Comparison of ENCODE assay signal across 14 mouse cellular contexts in the genomic region with DNA sequence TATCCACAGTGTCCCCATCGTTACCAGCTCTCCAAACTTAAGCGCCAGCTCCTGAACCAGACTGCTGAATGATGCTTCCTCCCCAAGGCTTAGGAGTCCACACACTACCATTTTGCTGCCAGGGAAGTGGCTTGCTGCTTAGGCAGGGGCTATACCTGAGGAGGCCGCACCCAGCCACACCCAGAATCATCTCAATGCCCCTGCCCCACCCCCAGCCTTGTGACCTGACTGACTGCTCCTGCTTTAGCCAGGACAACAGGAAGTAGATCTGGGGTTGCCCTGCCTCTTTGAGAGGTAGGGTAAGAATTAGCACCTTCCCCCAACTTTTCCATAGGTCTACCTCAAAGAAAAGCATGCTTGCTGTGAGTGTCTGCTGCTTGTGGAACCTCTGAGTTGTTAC. TPM values are rescaled to one million over a fixed set of nuclear protein-coding genes. Genes with fewer than 3 reads are reported as not detected.
A peak's percentile ranks its signal among the peaks of the same experiment; 100 is the strongest.
DNase-seq lines count a peak whose midpoint lies in the region; ATAC-seq and TF ChIP-seq lines count a peak whose summit lies in the region.
"Had no signal": no experiment of that assay in that cellular context is flagged by ENCODE, and none has a peak within 500 bp of the region (broad histone marks: within the 10 kb centered on the region; RNA-seq: fewer than 3 reads in every experiment).

No protein-coding gene starts in this region.

- 80% methylated on average over 3 of the region's 3 CpGs for WGBS in intestine, embryonic 15.5 days
- 82% methylated on average over 3 of the region's 3 CpGs for WGBS in intestine, postnatal 0 days
- 86% methylated on average over 3 of the region's 3 CpGs for WGBS in embryonic facial prominence, embryonic 11.5 days
- 82% methylated on average over 3 of the region's 3 CpGs for WGBS in lung, embryonic 15.5 days

- peaks cover 66% of the 10 kb centered on the region for H3K4me1 ChIP-seq in intestine, embryonic 15.5 days (replicated peaks)
- H3K4me1 ChIP-seq in intestine, postnatal 0 days (replicated peaks; ENCODE audit: control insufficient read depth, insufficient read depth, low read length): peaks cover 19% of the 10 kb centered on the region; the same call in 1 of the 2 replicates
- peaks cover 21% of the 10 kb centered on the region for H3K4me1 ChIP-seq in embryonic facial prominence, embryonic 11.5 days (ENCODE audit: control insufficient read depth, insufficient read depth, low read length)
- H3K4me1 ChIP-seq in lung, embryonic 15.5 days: peaks cover 72% of the 10 kb centered on the region

- no peak overlapping the region for H3K4me3 ChIP-seq in intestine, embryonic 15.5 days (replicated peaks)
- no peak overlapping the region for H3K4me3 ChIP-seq in intestine, postnatal 0 days (ENCODE audit: low read depth, low read length)
- no peak overlapping the region for H3K4me3 ChIP-seq in embryonic facial prominence, embryonic 11.5 days (ENCODE audit: low read depth, low read length)
- no peak overlapping the region for H3K4me3 ChIP-seq in lung, embryonic 15.5 days
- H3K4me3 ChIP-seq: heart, embryonic 15.5 days had no signal

- no peak overlapping the region for H3K4me2 ChIP-seq in intestine, embryonic 15.5 days (replicated peaks)
- no peak overlapping the region for H3K4me2 ChIP-seq in intestine, postnatal 0 days (replicated peaks; ENCODE audit: low read depth)
- peak overlapping the region; percentile 17 for H3K4me2 ChIP-seq in embryonic facial prominence, embryonic 11.5 days (ENCODE audit: low read depth, low read length)
- H3K4me2 ChIP-seq in lung, embryonic 15.5 days: peak overlapping the region; percentile 70; the same call in 1 of the 2 replicates

- H3K36me3 ChIP-seq in intestine, embryonic 15.5 days: no peaks in the 10 kb centered on the region
- peaks cover under 1% of the 10 kb centered on the region; the same call in 1 of the 2 replicates for H3K36me3 ChIP-seq in intestine, postnatal 0 days (ENCODE audit: control insufficient read depth, insufficient read depth)
- H3K36me3 ChIP-seq in embryonic facial prominence, embryonic 11.5 days (replicated peaks; ENCODE audit: control insufficient read depth, insufficient read depth, low read depth, low read length): 0 out of 2 replicates have a peak, but pooled peaks cover 2% of the 10 kb centered on the region
- H3K36me3 ChIP-seq in lung, embryonic 15.5 days: peaks cover 12% of the 10 kb centered on the region
- H3K36me3 ChIP-seq: heart, embryonic 15.5 days had no signal

- H3K27ac ChIP-seq in intestine, embryonic 15.5 days: peak overlapping the region; percentile 94
- H3K27ac ChIP-seq in intestine, postnatal 0 days (ENCODE audit: low read depth, low read length): no peak overlapping the region
- peak overlapping the region; percentile 25; the same call in 1 of the 2 replicates for H3K27ac ChIP-seq in embryonic facial prominence, embryonic 11.5 days (replicated peaks; ENCODE audit: low read depth, low read length)
- peak overlapping the region; percentile 96 for H3K27ac ChIP-seq in lung, embryonic 15.5 days
- H3K27ac ChIP-seq: macrophage had no signal

- H3K9ac ChIP-seq in intestine, embryonic 15.5 days: no peak overlapping the region
- no peak overlapping the region for H3K9ac ChIP-seq in intestine, postnatal 0 days (ENCODE audit: low read depth, low read length)
- H3K9ac ChIP-seq in embryonic facial prominence, embryonic 11.5 days (replicated peaks; ENCODE audit: low read length): no peak overlapping the region
- H3K9ac ChIP-seq in lung, embryonic 15.5 days: no peak overlapping the region
- H3K9ac ChIP-seq: heart, embryonic 15.5 days had no signal

- H3K27me3 ChIP-seq in intestine, embryonic 15.5 days (replicated peaks): no peaks in the 10 kb centered on the region
- H3K27me3 ChIP-seq in intestine, postnatal 0 days (replicated peaks; ENCODE audit: control insufficient read depth, insufficient read depth, low read length): no peaks in the 10 kb centered on the region
- H3K27me3 ChIP-seq in embryonic facial prominence, embryonic 11.5 days (ENCODE audit: control insufficient read depth, insufficient read depth, low read length): no peaks in the 10 kb centered on the region
- H3K27me3 ChIP-seq in lung, embryonic 15.5 days: no peaks in the 10 kb centered on the region
- H3K27me3 ChIP-seq: heart, embryonic 15.5 days had no signal

- no peaks in the 10 kb centered on the region for H3K9me3 ChIP-seq in intestine, embryonic 15.5 days
- no peaks in the 10 kb centered on the region for H3K9me3 ChIP-seq in intestine, postnatal 0 days (ENCODE audit: control insufficient read depth)
- H3K9me3 ChIP-seq in embryonic facial prominence, embryonic 11.5 days (replicated peaks; ENCODE audit: control insufficient read depth, low read length): no peaks in the 10 kb centered on the region
- H3K9me3 ChIP-seq in lung, embryonic 15.5 days: no peaks in the 10 kb centered on the region
- H3K9me3 ChIP-seq: heart, embryonic 15.5 days had no signal

- ATAC-seq in intestine, embryonic 15.5 days: no peak
- ATAC-seq in intestine, postnatal 0 days: no peak
- no peak for ATAC-seq in embryonic facial prominence, embryonic 11.5 days (replicated peaks; ENCODE audit: insufficient number of reproducible peaks, low FRiP score, low TSS enrichment, low read depth)
- no peak for ATAC-seq in lung, embryonic 15.5 days (ENCODE audit: borderline replicate concordance, extremely low read depth, low FRiP score, low TSS enrichment)

- peak; percentile 82 for DNase-seq in ES-CJ7 (ENCODE audit: low read depth, low spot score)
- DNase-seq in embryonic facial prominence, embryonic 11.5 days (ENCODE audit: low spot score): no peak
- DNase-seq in cerebellum, adult 9-11 months: no peak
- DNase-seq in adrenal gland, postnatal 36 days: no peak
- DNase-seq in kidney, postnatal 10 days: no peak
- DNase-seq: cerebellum, postnatal 36 days; kidney, adult 8-10 months; right cerebral cortex, postnatal 4 days had no signal

- no peak for TF ChIP-seq CTCF in intestine, postnatal 0 days (IDR thresholded peaks at IDR 0.05; ENCODE audit: low read depth)

RNA-seq across cellular contexts. Expression of gene Ephb3, which starts 4.7 kb away (rescaled TPM):
- polyA plus RNA-seq in intestine, embryonic 15.5 days (2015; fragmentation: Nextera tagmentation; extraction: Ambion mirVana): 11.9 and 12.3 TPM in 2 replicates
- 3.9 and 4.0 TPM in 2 replicates for polyA plus RNA-seq in intestine, postnatal 0 days (2015; fragmentation: Nextera tagmentation; extraction: Ambion mirVana)
- polyA plus RNA-seq in embryonic facial prominence, embryonic 11.5 days (2014; fragmentation: Nextera tagmentation; extraction: Ambion mirVana): 22.2 and 24.8 TPM in 2 replicates
- 28.4 and 29.8 TPM in 2 replicates for polyA plus RNA-seq in lung, embryonic 15.5 days (2015; fragmentation: Nextera tagmentation; extraction: Ambion mirVana)
- 1 to 10 TPM; 1.2 to 1.3 TPM for total RNA-seq in adrenal gland, postnatal 36 days (2021)

RNA-seq across cellular contexts. Expression of gene Teddm3, which starts 55.5 kb away (rescaled TPM):
- polyA plus RNA-seq in intestine, embryonic 15.5 days (2015; fragmentation: Nextera tagmentation; extraction: Ambion mirVana): 0.16 TPM in 1 of 2 replicates, not detected in the other
- 0.17 and 1.2 TPM in 2 replicates for polyA plus RNA-seq in intestine, postnatal 0 days (2015; fragmentation: Nextera tagmentation; extraction: Ambion mirVana)
- not detected in 2 replicates for polyA plus RNA-seq in embryonic facial prominence, embryonic 11.5 days (2014; fragmentation: Nextera tagmentation; extraction: Ambion mirVana)
- not detected in 2 replicates for polyA plus RNA-seq in lung, embryonic 15.5 days (2015; fragmentation: Nextera tagmentation; extraction: Ambion mirVana)
- not detected for total RNA-seq in adrenal gland, postnatal 36 days (2021)
- total RNA-seq: gastrocnemius, adult 18-20 months had no signal
- polyA plus RNA-seq: heart, embryonic 15.5 days; macrophage had no signal

Comparison
In these comparisons a context has a peak if more than half of its experiments do, and no peak if none do; other contexts are left out.
1. H3K4me2 ChIP-seq: peak in embryonic facial prominence, embryonic 11.5 days (single experiment) and lung, embryonic 15.5 days (single experiment); none in intestine, embryonic 15.5 days (single experiment) and intestine, postnatal 0 days (single experiment).